Mouse (Mus musculus): ENCODE results near the gene Vipr1.

DNA sequence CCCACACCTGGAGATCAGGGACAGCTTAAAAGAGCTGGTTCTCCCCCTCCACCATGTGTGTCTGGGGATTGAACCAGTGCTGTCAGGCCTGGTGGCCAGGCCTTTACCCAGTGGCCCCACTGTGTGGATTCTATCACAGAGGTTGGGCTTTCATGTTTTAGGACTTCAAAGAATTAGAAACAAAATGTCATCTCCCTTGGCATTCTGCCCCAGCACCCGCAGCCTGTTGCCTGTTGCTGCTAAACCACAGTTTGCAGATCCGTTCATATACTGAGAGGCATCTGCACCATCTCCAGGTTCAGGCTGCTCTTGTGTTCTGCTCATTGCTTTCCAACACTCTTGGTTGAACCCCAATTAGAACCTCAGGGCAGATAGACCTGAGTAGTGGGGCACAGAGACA lies 40.1 kb upstream of the Vipr1 start:
- TF ChIP-seq CTCF (conservative IDR thresholded peaks at IDR 0.05; ENCODE audit: low read length) (no peak), POU5F1 (IDR thresholded peaks at IDR 0.05; ENCODE audit: borderline replicate concordance, low read length) (no peak), NANOG (IDR thresholded peaks at IDR 0.05; ENCODE audit: borderline replicate concordance, low read length) (no peak)
